Mouse (Mus musculus) lung, postnatal 10 days (tissue): Measurements from ENCODE around the gene 4930447C04Rik.

Experiments
- DNase-seq: peaks from one replicate; pipeline ENCODE4 v3.0.0; 2021

Gene 4930447C04Rik

GRCm38 (mm10) chr12:72942171-72942570 is 1.6 kb upstream of the 4930447C04Rik start:
- no peak for DNase-seq

- DNase-seq, result no peak
Measured at GRCm38 (mm10) chr12:72941398-72942051, 951 bp upstream of the 4930447C04Rik start.

GRCm38 (mm10) chr12:72940822-72941397 is 336 bp upstream of the 4930447C04Rik start:
- no peak for DNase-seq

- peak; percentile 4 for DNase-seq
Measured at GRCm38 (mm10) chr12:72939616-72940015, 958 bp downstream of the 4930447C04Rik start, which contains the start of gene Six6. TSS of gene Six6 (plus strand) at chr12:72939892.

GRCm38 (mm10) chr12:72938600-72939490 is 1.7 kb downstream of the 4930447C04Rik start:
- no peak for DNase-seq

GRCm38 (mm10) chr12:72938176-72938575 is 2.4 kb downstream of the 4930447C04Rik start:
- no peak for DNase-seq

DNA sequence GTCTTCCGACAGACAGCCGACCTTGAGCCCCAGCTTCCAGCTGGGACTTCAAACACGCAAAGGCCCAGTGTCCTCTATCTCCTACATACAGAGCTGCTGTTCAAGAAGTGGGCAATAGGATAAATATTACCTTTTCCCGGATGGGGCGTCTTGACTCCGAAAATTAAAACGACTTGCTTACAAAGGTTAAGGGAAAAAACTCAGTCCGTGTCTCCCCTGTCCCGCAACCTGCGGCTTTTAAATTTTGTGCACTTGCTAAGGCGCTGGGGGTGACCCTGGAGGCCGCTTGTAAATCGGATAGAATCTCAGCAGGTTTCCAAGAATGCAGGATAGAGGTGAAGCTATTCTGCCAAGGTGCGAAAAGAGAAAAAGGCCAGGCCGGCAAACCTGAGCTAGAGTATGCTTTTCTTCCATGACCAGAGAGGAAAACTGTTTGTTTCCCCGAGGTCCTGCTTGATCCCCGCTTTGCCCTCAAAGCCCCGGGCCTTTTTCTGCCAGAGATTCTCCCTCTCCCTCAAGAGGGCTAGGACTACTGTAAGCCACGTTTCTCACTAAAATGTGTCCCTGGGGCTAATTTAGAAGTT is 2.9 kb downstream of the 4930447C04Rik start:
- no peak for DNase-seq

DNA sequence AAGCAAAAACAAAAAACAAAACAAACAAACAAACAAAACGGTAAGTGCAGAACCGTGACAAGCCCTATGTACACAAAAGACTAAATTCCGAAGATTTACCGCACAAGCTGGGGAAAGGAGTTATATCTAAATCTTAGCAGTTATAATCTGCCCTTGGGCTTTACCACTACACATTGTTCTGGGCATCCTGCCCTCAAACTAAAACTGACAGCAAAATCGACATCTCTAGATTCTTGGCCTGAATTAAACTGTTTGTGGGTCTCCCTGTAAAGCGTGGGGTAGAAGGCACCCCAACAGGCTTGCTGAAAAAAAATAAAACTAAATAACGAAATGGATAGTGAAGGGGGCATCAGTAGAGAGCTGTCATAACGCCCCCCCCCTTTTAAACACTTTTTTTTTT is 3.8 kb downstream of the 4930447C04Rik start:
- DNase-seq, result no peak

DNA sequence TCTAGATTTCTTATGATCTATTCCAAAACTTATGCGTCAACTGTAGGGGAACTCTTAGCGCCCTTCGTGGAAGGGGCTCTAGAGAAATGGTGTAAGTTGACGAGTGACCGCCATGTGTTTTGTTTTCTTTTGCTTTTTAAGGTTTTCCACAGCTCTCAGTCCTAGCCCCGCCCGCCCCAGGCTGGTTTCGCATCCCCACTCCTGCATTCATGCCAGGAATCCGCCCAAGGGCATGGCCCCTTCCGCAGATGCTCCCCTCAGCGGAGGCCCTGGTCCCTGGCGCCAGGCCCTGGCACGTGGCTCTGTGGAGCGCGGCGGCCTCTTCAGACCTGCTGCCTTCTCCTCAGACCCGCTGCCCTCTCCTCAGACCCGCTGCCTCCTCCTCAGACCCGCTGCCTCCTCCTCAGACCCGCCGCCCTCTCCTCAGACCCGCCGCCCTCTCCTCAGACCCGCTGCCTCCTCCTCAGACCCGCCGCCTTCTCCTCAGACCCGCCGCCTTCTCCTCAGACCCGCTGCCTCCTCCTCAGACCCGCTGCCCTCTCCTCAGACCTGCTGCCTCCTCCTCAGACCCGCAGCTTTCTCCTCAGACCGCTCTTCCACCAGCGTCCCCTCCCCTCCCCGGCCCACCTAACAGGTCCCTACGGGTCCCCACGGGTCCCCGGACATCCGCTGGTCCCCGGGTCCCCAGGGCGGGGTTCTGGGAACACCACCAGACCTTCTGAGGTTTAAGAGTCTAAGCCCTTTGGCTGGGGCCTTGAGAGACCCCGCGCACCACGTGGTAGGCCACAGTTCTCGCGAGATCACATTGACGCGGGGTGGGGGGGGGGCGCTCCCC is 23.2 kb downstream of the 4930447C04Rik start:
- DNase-seq, result peak; percentile 23

GRCm38 (mm10) chr12:72854377-72855032 is 86.1 kb downstream of the 4930447C04Rik start:
- no peak for DNase-seq

DNA sequence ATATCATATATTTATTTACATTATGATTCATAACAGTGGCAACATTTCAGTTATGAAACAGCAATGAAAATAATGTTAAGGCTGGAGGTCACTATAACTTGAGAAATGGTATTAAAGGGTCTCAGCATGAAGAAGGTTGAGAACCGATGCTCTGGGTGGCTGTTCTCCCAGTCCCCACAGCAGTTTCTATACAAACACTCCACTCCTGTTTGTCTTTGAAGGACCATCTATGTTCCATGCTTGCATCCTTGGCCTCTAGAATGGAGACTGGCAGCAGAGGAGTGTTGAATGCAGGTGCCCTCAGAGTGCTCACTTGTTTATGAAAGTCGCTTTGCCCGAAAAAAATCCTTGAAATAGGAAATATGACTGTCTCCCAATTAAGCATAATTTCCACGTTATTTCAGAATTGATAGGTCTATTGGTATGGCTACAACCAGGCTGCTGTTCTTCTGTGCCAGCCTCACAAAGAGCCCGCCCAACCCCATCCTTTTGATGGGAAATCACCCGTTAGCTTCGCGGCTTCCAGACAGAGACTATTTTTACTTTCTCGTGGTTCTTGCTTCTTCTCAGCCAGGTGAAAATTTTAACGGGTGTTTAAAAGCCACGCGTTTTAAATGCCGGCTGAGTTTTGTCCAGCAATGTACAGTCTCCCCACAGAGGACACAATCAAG is 87.0 kb downstream of the 4930447C04Rik start:
- DNase-seq, result no peak

DNA sequence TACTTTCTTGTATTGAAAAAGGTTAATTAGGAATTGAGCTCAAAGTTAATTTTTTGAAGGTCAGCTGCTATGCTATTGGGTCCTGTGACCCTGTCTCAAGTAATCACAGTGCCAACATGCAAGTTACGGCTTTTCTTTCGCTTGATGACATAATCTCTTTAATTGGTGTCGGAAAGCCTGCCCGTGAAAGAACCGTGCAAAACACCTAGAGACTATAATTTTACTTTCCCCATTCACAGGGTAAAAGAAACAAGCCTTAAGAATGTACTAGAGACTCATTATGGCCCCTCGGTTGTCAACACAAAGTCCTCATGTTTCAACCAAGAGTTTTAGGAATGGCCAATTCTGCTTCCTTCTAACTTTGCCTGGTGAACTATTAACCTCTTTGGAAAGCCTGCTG is 88.3 kb downstream of the 4930447C04Rik start:
- no peak for DNase-seq

GRCm38 (mm10) chr12:72850146-72850545 is 90.4 kb downstream of the 4930447C04Rik start:
- no peak for DNase-seq

- peak; percentile 55 for DNase-seq
Measured at GRCm38 (mm10) chr12:72847725-72848124, 92.8 kb downstream of the 4930447C04Rik start.

DNA sequence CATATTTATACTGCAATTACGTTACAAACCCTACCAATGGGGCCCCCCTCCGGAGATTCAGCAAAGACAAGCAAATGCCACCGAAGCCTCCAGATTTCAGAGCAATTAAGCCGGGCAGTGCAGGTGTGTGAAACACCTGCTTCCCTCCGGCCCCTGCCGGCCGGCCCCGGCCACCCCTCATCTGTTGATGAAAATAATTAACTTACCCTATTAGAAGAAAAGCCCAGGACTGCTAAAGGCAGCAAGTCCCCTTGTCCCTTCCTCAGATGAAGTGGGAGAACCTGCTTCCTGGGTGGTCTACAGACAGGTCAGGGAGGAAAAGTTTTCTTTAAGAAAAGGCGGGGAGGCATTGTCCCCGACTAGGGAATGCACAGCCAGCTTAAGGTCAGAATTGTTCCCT is 94.6 kb downstream of the 4930447C04Rik start:
- DNase-seq, result no peak

DNA sequence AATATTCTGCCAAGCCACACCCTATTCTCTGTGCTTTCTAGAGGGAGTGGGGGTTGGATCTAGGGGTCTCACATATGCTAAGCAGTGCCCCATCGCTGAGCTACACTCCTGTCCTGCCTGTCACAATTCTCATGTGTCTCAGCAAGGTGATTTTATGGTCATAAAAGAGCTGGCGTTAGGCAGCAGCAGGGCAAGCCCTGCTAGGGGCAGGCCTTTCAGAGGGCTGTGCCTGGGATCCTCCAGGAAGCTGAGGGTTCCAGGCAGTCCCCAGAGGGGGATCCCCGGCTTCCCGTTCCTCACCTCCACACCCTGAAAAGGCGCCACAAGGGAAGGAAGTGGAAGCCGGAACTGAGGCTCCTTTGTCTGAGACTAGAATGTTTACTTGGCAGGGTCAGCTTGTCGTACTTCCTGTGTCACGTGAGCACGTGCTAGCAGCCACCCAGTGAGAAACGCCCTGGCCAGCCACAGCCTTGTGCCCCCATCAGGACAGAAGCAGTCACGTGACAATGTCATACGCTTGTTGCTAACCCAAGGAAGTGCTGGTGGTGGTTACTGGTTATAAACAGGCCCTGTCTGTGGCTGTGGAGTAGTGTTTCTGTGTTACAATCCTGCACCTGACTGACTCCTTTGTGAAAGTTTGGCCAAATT is 96.5 kb downstream of the 4930447C04Rik start:
- peak; percentile 87 for DNase-seq

- DNase-seq, result no peak
Measured at GRCm38 (mm10) chr12:72843555-72843954, 97.0 kb downstream of the 4930447C04Rik start.

DNA sequence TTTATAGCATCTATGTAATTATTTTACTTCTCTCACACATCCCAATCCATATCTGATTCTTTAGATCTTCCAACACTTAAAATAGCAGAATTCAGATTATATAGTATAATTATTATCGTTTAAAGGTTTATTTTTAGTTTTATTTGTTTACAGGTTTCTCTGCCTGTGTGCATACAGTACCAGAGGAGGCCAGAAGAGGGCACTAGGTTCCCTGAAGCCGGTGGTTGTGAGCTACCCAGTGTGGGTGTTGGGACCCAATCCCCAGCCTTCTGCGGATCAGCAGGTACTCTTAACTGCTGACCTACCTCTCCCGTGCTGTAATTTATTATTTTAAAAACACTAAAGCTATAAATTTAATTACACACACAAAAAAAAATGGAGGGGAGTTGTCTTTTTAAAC is 97.4 kb downstream of the 4930447C04Rik start:
- no peak for DNase-seq

GRCm38 (mm10) chr12:72841500-72841899 is 99.1 kb downstream of the 4930447C04Rik start:
- no peak for DNase-seq

GRCm38 (mm10) chr12:72837302-72837701 is 103.3 kb downstream of the 4930447C04Rik start:
- no peak for DNase-seq
